Mouse (Mus musculus) midbrain, embryonic 11.5 days (tissue): Measurements from ENCODE around the gene Atp4a. TPM values are rescaled to one million over a fixed set of nuclear protein-coding genes. Genes with fewer than 3 reads are reported as not detected.
A peak's percentile ranks its signal among the peaks of the same experiment; 100 is the strongest.

Experiments used
- ATAC-seq: fragments of 200-750 bp; cut with Nextera tagmentation; 2 replicates; pipeline ENCODE4 v1.8.0; 2017; ENCODE audit warnings: moderate TSS enrichment, moderate library complexity; ENCODE audit not compliant: low FRiP score
- DNase-seq: peaks from one replicate; pipeline ENCODE4 v3.0.0; 2015; ENCODE audit warnings: low spot score; ENCODE audit errors: missing footprints
- H3K27ac ChIP-seq: fragments of 300-500 bp; sonication (generic); 2 replicates; pipeline ENCODE4 v1.5.1; 2014; ENCODE audit warnings: low read depth, low read length
- H3K27me3 ChIP-seq: fragments of 300-500 bp; sonication (generic); 2 replicates; pipeline ENCODE4 v1.6.1; 2014; ENCODE audit warnings: mild to moderate bottlenecking, low read length, moderate library complexity, mixed read lengths; ENCODE audit not compliant: control insufficient read depth, insufficient read depth
- H3K36me3 ChIP-seq: fragments of 300-500 bp; sonication (generic); 2 replicates; pipeline ENCODE4 v1.6.1; 2014; ENCODE audit warnings: mild to moderate bottlenecking, low read length, moderate library complexity, mixed read lengths; ENCODE audit not compliant: control insufficient read depth, insufficient read depth
- H3K4me1 ChIP-seq: fragments of 300-500 bp; sonication (generic); 2 replicates; pipeline ENCODE4 v1.6.1; 2014; ENCODE audit warnings: low read length; ENCODE audit not compliant: control insufficient read depth, insufficient read depth
- H3K4me2 ChIP-seq: fragments of 300-500 bp; sonication (generic); 2 replicates; pipeline ENCODE4 v1.6.1; 2014; ENCODE audit warnings: mild to moderate bottlenecking, moderate library complexity
- H3K4me3 ChIP-seq: fragments of 300-500 bp; sonication (generic); 2 replicates; pipeline ENCODE4 v1.5.1; 2014; ENCODE audit warnings: low read depth, low read length
- H3K9ac ChIP-seq: fragments of 300-500 bp; sonication (generic); 2 replicates; pipeline ENCODE4 v1.6.1; 2014; ENCODE audit warnings: low read length
- H3K9me3 ChIP-seq: fragments of 300-500 bp; sonication (generic); 2 replicates; pipeline ENCODE4 v1.6.1; 2016; ENCODE audit warnings: low read length; ENCODE audit not compliant: control insufficient read depth
- WGBS: fragments of 180-500 bp; shearing (Covaris S2); extraction: QIAGEN DNeasy Blood & Tissue Kit; methylation state at CpG from one replicate; pipeline ENCODE4 v1.1.7; 2014; 5-methylcytosine and 5-hydroxymethylcytosine counted together
- polyA plus RNA-seq: library from polyadenylated mRNA; unstranded; fragments of >200 nt; fragmentation: Nextera tagmentation; extraction: Ambion mirVana; gene quantifications from 2 replicates; pipeline ENCODE4 v1.2.1, GENCODE M21; 2014

Gene Atp4a
- polyA plus RNA-seq, 1 experiment from 2014 or later: 1.1 TPM

DNA sequence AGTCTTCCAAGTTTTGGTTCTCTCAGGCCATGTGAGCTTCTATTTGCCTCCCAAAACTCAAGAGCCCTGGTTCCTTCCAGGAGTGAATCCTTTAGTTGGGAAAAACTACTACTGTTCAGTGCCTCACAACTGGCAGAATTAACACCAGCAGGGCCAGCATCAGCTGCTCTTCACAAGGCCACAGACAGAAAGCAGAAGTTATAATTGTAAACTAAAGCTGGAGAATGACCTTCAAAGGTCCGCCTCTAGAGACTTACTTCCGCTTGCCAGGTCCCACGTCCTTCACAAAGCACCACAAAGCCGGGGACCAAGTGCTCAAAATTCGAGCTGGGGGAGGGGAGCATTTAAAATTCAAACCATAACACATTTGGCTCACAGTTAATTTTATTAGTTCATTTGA is 13.9 kb upstream of the Atp4a start:
- no peaks in the 10 kb centered on the region for H3K9me3 ChIP-seq
- H3K4me2 ChIP-seq: no peak overlapping the region
- H3K4me3 ChIP-seq: no peak overlapping the region
- H3K36me3 ChIP-seq: no peaks in the 10 kb centered on the region
- H3K27ac ChIP-seq: no peak overlapping the region
- H3K4me1 ChIP-seq: no peaks in the 10 kb centered on the region
- WGBS: 70% methylated on average over 5 of the region's 5 CpGs
- no peak for DNase-seq
- no peak overlapping the region for H3K9ac ChIP-seq
- H3K27me3 ChIP-seq: no peaks in the 10 kb centered on the region
- no peak for ATAC-seq

- no peaks in the 10 kb centered on the region for H3K27me3 ChIP-seq
- WGBS: 41% methylated on average over 9 of the region's 9 CpGs
- H3K9me3 ChIP-seq: no peaks in the 10 kb centered on the region
- H3K4me2 ChIP-seq: no peak within 1 kb of the TSS
- no peak for ATAC-seq
- H3K4me3 ChIP-seq: no peak within 1 kb of the TSS
- no peaks in the 10 kb centered on the region for H3K36me3 ChIP-seq
- H3K4me1 ChIP-seq: no peaks in the 10 kb centered on the region
- DNase-seq: no peak
- no peak within 1 kb of the TSS; the same call in 1 of the 2 replicates for H3K9ac ChIP-seq
- no peak within 1 kb of the TSS for H3K27ac ChIP-seq
These were observed 13.4 kb upstream of the Atp4a start, which contains the start of gene 2200002J24Rik for GRCm38 (mm10) chr7:30698589-30698988. 2200002J24Rik (plus strand) TSS chr7:30698926.

GRCm38 (mm10) chr7:30706214-30706882 is 5.7 kb upstream of the Atp4a start:
- no peaks in the 10 kb centered on the region for H3K27me3 ChIP-seq
- H3K9ac ChIP-seq: no peak overlapping the region
- 79% methylated on average over 8 of the region's 8 CpGs for WGBS
- no peaks in the 10 kb centered on the region for H3K4me1 ChIP-seq
- no peak overlapping the region for H3K4me2 ChIP-seq
- H3K4me3 ChIP-seq: no peak overlapping the region
- no peak for DNase-seq
- ATAC-seq: no peak
- no peaks in the 10 kb centered on the region for H3K36me3 ChIP-seq
- no peak overlapping the region for H3K27ac ChIP-seq
- no peaks in the 10 kb centered on the region for H3K9me3 ChIP-seq

GRCm38 (mm10) chr7:30707441-30707840 is 4.6 kb upstream of the Atp4a start:
- no peak for ATAC-seq
- Histone ChIP-seq H3K9me3 (no peaks in the 10 kb centered on the region), H3K4me3 (no peak overlapping the region), H3K36me3 (no peaks in the 10 kb centered on the region), H3K27me3 (no peaks in the 10 kb centered on the region), H3K9ac (no peak overlapping the region), H3K4me2 (no peak overlapping the region), H3K4me1 (no peaks in the 10 kb centered on the region), H3K27ac (no peak overlapping the region)
- no peak for DNase-seq
- 87% methylated on average over 1 of the region's 1 CpGs for WGBS

- Histone ChIP-seq H3K4me1 (peaks cover 7% of the 10 kb centered on the region), H3K4me3 (peak overlapping the region; percentile 30), H3K27ac (no peak overlapping the region), H3K36me3 (no peaks in the 10 kb centered on the region), H3K27me3 (peaks cover 5% of the 10 kb centered on the region), H3K9ac (peak overlapping the region; percentile 44), H3K4me2 (peak overlapping the region; percentile 59), H3K9me3 (no peaks in the 10 kb centered on the region)
- DNase-seq (peak; percentile 97), ATAC-seq (peak; percentile 96)
- WGBS: 2% methylated on average over 43 of the region's 43 CpGs
These were observed 5.2 kb downstream of the Atp4a start for GRCm38 (mm10) chr7:30717006-30717715.

DNA sequence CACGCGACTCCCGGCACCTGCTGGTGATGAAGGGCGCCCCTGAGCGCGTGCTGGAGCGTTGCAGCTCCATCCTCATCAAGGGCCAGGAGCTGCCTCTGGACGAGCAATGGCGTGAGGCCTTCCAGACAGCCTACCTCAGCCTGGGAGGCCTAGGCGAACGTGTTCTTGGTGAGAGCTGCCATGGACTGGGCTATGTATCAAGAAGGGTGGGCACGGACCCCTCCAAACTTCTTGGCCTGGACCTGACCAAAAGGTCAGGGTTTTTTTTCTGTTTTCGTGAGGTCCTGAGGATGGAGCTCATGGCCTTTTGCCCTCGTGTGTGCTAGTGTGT is 5.7 kb downstream of the Atp4a start:
- Histone ChIP-seq H3K4me2 (peak overlapping the region; percentile 59), H3K36me3 (no peaks in the 10 kb centered on the region), H3K27me3 (peaks cover 5% of the 10 kb centered on the region), H3K27ac (no peak overlapping the region), H3K4me1 (peaks cover 7% of the 10 kb centered on the region), H3K9ac (peak overlapping the region; percentile 44), H3K9me3 (no peaks in the 10 kb centered on the region), H3K4me3 (peak overlapping the region; percentile 30)
- WGBS: 8% methylated on average over 14 of the region's 14 CpGs
- no peak for DNase-seq
- no peak for ATAC-seq

DNA sequence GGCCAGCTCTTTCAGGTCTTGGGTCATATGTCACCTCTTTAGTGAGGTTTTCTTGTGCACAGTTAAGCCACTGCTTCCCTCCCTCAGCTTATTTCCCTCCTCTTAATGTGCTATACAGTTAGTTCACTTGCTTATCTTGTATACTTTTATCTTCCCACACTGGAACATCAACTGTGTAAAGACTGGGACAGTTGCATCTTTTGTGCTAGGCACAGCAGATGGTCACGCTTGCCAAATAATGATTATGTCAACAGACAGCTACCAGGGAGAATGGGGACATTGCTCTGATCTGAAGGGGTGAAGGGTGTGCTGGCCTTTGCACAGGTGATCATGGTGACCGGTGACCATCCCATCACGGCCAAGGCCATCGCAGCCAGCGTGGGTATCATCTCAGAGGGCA is 7.7 kb downstream of the Atp4a start:
- Histone ChIP-seq H3K27me3 (peaks cover 5% of the 10 kb centered on the region), H3K4me1 (peaks cover 7% of the 10 kb centered on the region), H3K9me3 (no peaks in the 10 kb centered on the region), H3K4me2 (no peak overlapping the region), H3K9ac (no peak overlapping the region), H3K4me3 (no peak overlapping the region), H3K36me3 (no peaks in the 10 kb centered on the region), H3K27ac (no peak overlapping the region)
- DNase-seq (no peak), ATAC-seq (no peak)
- WGBS: 93% methylated on average over 5 of the region's 5 CpGs

- DNase-seq (no peak), ATAC-seq (no peak)
- H3K27me3 ChIP-seq: peaks cover 4% of the 10 kb centered on the region
- H3K4me2 ChIP-seq: no peak overlapping the region
- no peaks in the 10 kb centered on the region for H3K9me3 ChIP-seq
- WGBS: 80% methylated on average over 7 of the region's 7 CpGs
- no peak overlapping the region for H3K9ac ChIP-seq
- H3K4me1 ChIP-seq: peaks cover 7% of the 10 kb centered on the region
- no peak overlapping the region for H3K27ac ChIP-seq
- no peak overlapping the region for H3K4me3 ChIP-seq
- H3K36me3 ChIP-seq: no peaks in the 10 kb centered on the region
These were observed 9.3 kb downstream of the Atp4a start for GRCm38 (mm10) chr7:30721286-30721685.

DNA sequence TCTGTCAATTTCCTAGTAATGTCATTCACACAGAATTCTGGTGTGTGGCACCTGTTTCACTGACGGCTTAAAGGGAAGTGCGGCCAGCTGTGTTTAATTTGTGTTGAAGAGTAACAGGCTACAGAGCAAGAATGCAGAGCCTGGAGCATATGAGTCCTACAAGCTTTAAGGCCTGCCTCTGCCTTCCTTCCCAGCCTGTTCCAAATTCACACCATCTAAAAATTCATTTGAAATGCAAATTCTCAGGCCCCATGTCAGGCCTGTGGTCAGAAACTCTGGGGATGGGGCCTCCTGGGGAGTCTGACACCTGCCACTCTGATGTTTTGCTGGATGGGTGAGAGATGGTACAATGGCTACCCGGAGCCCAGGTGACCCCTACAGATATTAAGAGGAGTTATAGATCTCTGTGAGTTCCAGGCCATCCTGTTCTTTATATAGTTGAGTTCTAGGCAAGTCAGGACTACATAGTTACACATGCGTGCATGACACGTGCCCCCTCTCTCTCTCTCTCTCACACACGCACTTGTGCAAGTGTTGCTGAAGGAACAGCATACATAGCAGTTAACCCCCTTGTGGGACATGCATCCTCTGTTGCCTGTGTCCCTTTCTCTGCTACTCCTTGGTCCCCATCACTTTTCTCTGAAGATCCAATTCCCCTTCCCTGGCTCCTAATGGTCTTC is 11.4 kb downstream of the Atp4a start:
- Histone ChIP-seq H3K9ac (no peak overlapping the region), H3K27ac (no peak overlapping the region)

More for the DNA sequence above, 11.4 kb downstream of the Atp4a start:
- no peaks in the 10 kb centered on the region for H3K9me3 ChIP-seq
- no peak for DNase-seq
- H3K27me3 ChIP-seq: no peaks in the 10 kb centered on the region
- H3K4me1 ChIP-seq: peaks cover 5% of the 10 kb centered on the region
- 82% methylated on average over 6 of the region's 6 CpGs for WGBS
- H3K36me3 ChIP-seq: no peaks in the 10 kb centered on the region
- no peak overlapping the region for H3K4me3 ChIP-seq
- H3K4me2 ChIP-seq: no peak overlapping the region
- no peak for ATAC-seq
